ENCODE assay signal across 8 mouse cellular contexts in the genomic region with DNA sequence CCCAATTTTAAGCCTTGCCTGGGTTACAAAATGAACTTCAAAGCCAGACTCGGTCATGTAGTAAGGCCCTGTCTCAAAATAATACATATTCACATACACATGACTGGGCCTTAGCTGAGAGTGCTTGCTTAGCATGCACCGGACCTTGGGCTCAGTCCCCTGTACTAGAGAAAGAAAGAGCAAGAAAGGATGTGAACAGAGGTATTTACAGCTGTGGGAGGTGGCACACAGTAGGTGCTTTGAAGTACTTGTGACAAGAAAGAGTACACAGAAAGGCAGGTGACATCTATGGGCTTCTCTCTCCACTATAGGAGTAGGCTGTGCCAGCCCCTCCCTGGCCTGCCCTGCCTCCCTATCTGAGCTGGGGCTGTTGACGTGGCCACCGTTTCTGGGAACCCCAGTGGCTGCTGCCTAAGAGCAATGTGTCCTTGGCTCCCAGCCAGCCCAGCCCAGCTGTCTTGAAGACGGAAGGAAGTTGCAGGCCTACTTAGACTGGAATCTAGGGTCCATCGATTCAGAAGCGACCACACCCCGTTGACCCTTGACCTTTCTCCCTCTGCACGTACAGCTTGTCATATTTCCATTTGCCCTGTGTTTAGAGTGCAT. TPM values are rescaled to one million over a fixed set of nuclear protein-coding genes. Genes with fewer than 3 reads are reported as not detected.
DNase-seq lines count a peak whose midpoint lies in the region; ATAC-seq lines count a peak whose summit lies in the region.

No protein-coding gene starts in this region.

- no peaks in the 10 kb centered on the region for H3K36me3 ChIP-seq in intestine, embryonic 15.5 days

- H3K9ac ChIP-seq in intestine, embryonic 15.5 days: no peak overlapping the region

- 31% methylated on average over 9 of the region's 9 CpGs for WGBS in intestine, embryonic 15.5 days

- no peak overlapping the region for H3K4me3 ChIP-seq in intestine, embryonic 15.5 days (replicated peaks)

- H3K27ac ChIP-seq in intestine, embryonic 15.5 days: 0 out of 2 replicates have a peak overlapping the region, but pooled peaks have one; percentile 37

- H3K9me3 ChIP-seq in intestine, embryonic 15.5 days: no peaks in the 10 kb centered on the region

- peak; percentile 92 for ATAC-seq in intestine, embryonic 15.5 days

- no peak overlapping the region for H3K4me2 ChIP-seq in intestine, embryonic 15.5 days (replicated peaks)

- peaks cover 29% of the 10 kb centered on the region for H3K4me1 ChIP-seq in intestine, embryonic 15.5 days (replicated peaks)

- no peaks in the 10 kb centered on the region for H3K27me3 ChIP-seq in intestine, embryonic 15.5 days (replicated peaks)

- peak; percentile 59 to 72 for DNase-seq in thymus, adult 18-20 months
- DNase-seq in thymus, postnatal 10 days (ENCODE audit: low spot score in 2 of 2): no peak
- DNase-seq in c-Kit-positive CD71-positive TER-119-negative erythroid progenitor cells, embryonic 14.5 days (ENCODE audit: low read depth): peak; percentile 70
- DNase-seq in lung, adult 18-20 months: peak; percentile 95 to 98
- DNase-seq in right cerebral cortex, postnatal 36 days (ENCODE audit: low spot score in 2 of 2): peak; percentile 37 to 38
- DNase-seq in urinary bladder, postnatal 25 days (ENCODE audit: low spot score): peak; percentile 75
- DNase-seq in cerebellum, adult 8-10 months: no peak

RNA-seq across cellular contexts. Expression of gene Il4ra, which starts 9.3 kb away (rescaled TPM):
- 10.4 and 11.8 TPM in 2 replicates for polyA plus RNA-seq in intestine, embryonic 15.5 days (2015; fragmentation: Nextera tagmentation; extraction: Ambion mirVana)

RNA-seq across cellular contexts. Expression of gene Il21r, which starts 42.0 kb away (rescaled TPM):
- 0.32 and 0.52 TPM in 2 replicates for polyA plus RNA-seq in intestine, embryonic 15.5 days (2015; fragmentation: Nextera tagmentation; extraction: Ambion mirVana)

Comparison
In these comparisons a context has a peak if more than half of its experiments do, and no peak if none do; other contexts are left out.
1. DNase-seq: peak in thymus, adult 18-20 months (2 of 2), c-Kit-positive CD71-positive TER-119-negative erythroid progenitor cells, embryonic 14.5 days (single experiment), lung, adult 18-20 months (2 of 2), right cerebral cortex, postnatal 36 days (2 of 2) and urinary bladder, postnatal 25 days (single experiment); none in thymus, postnatal 10 days (0 of 2) and cerebellum, adult 8-10 months (single experiment).